Mouse (Mus musculus) left cerebral cortex, adult 8-10 months (tissue): ENCODE results near the gene Bmp4. TPM values are rescaled to one million over a fixed set of nuclear protein-coding genes. Genes with fewer than 3 reads are reported as not detected.

Source experiments
- DNase-seq, 2 experiments: peaks; one replicate each; pipeline ENCODE4 v3.0.0; 2022; ENCODE audit warnings: low spot score in 2 of 2
- total RNA-seq, 4 experiments: library from RNA; stranded (reverse); gene quantifications; 2 replicates each; pipeline ENCODE4 v1.2.4; 2022

Bmp4 gene
- 1 to 10 TPM; 2.9 to 7.5 (median 5.7) TPM for total RNA-seq

DNA sequence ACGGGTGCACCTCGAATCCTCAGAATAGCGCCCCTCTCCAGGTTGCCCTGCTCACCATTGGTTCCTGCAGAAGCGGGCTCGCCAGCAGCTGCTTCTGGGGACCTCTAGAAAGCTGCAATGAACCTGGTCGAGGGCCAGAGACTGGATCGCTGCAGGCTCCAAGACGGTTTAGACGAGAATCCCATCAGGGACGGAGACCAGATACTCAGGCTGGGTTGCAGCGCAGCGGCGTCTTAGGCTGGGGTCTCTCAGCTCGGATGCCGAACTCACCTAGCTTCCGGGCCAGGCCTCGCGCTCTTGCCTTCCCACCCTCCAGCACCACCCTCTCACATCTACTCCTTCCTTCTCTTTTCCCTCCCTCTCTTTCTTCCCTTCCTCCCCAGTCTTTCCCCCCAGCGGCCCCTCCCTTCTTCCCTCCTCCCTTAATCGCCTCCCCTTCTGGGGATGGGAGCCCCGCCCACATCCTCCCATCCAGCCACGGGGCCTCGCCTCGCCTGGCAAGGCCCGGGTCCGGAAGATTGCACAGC is at the start of gene Bmp4:
TSS of gene Bmp4 (minus strand) at position 421 of the 527 bp plus-strand sequence.
- no peak for DNase-seq

DNA sequence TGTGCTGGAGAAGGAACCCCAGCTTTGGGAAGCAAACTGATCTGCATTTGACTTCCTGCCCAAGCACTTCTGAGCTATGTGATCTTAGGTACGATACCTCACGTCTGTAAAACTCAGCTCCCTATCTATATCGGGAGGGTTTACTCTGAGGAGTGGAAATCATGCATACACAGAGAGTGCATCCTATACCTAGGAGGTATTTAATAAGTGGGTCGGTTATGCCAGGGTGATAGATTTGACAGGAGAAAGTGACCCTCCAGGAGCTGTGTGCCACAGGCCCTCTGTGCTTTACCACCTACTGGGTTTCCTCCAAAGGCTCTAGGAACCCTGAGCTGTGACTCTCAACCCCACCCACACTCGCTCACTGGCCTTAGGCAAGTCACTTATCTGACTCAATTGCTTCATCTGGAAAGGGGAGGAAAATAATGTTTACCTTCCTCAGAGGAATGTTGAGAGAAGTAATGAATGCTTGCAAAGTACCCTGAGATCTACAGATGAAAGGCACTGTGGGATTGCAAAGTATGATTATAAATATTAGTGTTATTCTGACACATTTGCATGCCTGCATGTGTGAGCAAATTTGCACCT is 49.1 kb upstream of the Bmp4 start:
- DNase-seq, result no peak

DNA sequence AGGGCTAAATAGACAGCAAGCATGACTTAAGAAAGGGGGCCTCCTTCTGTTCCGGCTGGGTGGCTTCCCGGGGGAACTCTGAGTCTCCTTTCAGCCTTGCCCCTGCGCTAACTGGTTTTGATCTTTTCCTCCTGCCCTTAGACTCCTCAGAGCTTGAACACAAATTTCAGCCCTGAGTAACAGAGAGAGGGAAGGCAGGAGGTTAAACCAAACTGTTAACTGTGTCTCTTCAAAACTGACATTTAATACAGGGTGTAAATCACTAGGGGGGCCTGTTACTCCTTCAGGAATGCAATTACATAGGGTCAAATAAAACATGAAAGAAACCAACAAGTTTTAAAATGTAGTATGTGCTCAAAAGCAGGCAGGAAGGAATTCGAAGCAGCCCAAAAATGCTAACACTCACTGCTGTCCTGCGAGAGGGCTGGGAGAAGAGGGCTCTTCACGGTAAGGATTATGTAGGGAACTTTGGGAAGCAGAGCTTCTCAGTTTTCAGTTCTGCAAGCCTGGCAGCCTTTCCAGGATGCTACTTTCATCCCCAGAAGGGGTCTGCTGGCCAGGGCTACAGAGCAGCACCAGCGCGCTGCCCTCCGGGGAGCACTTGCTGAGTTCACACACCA is 46.1 kb upstream of the Bmp4 start:
- DNase-seq, result no peak

DNA sequence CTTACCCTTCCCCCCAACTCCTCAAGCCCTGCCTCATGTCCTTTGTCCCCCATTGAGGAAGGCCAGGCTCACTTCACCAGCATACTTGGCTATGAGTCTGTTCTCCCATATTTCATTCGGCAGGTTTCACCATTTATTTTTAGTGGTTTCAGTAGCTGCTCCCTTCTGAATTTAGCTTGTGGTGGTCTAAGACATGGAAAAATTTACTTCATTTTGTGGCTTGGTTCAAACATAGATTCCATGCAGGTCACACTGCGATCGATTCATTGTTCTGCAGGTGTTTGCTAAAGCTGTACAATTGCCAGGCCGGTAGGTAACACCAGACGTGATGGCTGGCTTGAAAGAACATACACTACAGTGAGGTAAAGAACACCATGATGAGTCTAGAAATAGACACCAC is 39.8 kb upstream of the Bmp4 start:
- no peak for DNase-seq

DNA sequence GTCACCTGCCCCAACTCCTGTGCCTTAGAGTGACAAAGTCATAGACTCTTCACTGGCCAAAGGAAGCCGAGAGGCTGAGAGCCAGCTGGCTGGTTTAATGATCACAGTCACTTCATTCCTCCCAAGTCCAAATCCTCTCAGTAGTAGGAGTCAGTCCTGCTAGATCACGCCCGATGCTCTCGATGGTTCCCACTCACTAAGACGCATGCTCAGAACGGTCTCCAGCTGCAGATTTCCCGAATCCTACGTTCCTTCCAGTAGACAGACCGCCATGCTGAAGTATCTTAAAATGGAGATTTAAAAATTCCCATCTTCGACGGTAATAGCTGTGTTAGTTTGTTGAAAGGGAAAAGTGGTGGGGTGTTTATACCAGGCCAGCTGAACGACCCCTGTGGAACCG is 36.8 kb upstream of the Bmp4 start:
- DNase-seq, result no peak

DNA sequence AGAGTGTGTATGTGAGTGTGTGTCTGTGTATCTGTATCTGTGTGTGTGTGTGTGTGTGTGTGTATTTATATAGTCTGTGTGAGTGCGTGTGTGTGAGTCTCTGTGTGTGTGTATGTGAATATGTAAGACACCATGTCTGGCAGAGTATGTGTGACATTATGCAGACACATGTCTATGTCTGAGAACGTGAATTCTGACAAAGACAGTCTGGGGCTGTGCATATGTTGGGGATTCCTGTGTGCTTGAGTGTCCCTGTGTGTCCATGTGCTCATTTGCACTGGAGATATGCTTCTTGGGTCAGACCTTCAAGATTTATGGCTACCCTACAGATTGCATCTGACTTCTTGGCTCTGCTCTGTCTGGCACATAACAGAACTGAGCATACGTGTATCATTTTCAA is 31.4 kb upstream of the Bmp4 start:
- no peak for DNase-seq

DNA sequence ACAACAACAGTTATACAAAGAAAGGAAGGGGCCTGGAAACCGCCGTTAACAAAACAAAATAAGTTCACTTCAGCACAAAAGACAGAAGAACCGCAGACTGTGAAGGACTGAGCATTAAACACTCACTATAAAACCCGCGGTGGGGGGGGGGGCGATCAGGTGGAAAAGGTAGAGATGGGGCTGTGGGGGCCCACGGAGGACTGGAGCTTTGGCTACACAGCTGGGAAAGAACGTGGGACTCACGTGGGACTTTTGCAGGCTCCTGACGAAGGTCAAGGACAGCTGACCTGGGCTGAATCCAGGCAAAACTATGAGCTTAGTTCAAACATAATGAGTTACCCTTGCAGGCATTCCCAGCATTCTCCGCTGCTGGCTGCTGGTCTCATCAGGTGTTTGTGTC is 28.8 kb upstream of the Bmp4 start:
- no peak for DNase-seq

DNA sequence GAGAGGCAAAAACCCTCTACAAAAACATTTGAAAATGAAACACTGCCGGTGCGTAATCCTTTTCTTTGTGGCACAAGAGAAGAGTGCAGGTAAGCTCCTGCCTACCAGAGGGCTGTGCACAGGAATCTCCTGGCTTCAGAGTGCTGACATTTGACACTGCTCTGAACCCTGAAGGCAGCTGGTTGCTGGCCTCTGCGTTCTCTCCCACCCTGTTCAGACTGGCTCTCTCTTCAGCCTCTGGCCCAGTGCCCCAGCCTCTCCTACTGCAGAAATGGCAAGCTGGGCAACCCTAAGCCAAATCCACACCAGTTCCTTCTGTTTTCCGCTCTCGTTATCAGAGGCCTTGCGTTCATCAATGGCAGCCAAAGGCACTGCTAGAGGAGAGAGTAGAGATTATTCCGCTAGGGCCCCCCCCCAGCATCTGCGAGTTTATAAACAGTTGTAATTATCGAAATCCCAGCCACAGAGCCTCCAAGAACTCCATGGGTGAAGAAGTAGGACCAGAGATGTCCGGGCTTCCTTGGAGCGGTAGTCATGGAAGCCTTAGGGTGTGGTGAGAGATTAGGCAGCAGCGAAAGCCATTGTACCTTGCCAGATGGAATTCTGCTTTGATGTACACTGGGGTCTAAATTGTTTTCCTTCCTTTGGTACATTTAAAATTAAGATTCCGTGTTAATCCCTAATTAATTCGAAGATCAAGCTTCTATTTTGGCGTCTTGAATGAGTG is 28.1 kb upstream of the Bmp4 start:
- no peak for DNase-seq

DNA sequence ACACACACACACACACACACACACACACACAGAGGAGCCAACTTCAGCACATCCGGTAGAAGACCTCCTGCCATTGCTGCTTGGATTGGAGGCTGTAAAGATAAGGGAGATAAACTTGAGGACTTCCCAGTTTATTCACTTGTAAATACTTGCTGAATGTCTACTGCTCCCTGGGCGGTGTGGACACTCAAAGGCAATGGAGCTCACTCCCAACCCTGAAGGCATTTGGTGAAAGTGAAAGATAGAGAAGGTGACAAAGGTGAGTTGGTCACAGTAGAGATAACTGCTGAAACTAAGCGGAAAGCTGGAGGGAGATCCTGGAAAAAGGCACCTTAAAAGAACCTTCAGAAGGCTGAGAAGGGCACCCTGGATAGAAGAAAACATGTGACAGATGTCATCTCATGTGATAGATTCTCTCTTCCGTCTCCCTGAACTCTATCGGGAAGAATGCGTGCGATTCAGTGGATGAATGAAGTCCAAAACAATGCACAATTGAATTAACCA is 22.1 kb upstream of the Bmp4 start:
- no peak for DNase-seq

DNA sequence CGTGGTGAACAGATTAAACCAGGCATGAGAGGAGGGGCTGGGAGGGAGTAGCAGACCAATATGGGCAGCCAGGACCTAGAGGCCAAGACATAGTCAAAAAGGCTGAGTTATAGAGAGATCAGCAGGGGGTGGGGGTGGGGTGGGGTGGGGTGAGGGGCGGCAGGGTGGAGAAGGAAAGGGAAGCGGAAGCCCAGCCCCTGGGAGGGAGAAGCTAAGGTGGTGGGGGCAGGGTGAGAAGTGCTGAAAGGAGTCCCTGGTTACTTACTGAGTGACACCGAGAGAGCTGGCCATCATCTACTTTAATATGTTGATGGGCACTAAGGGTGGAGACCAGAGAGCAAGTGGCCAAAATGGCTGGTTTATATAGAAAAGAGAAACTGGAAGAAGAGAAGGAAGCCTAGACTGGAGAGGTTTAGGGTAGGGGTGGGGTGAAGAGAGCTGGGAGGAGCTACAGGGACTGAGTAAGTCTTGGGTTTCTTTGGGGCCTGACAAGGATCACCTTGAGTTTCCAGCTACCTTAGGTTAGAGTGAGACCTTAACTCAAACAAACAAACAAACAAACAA is 20.2 kb upstream of the Bmp4 start:
- DNase-seq, result no peak

DNA sequence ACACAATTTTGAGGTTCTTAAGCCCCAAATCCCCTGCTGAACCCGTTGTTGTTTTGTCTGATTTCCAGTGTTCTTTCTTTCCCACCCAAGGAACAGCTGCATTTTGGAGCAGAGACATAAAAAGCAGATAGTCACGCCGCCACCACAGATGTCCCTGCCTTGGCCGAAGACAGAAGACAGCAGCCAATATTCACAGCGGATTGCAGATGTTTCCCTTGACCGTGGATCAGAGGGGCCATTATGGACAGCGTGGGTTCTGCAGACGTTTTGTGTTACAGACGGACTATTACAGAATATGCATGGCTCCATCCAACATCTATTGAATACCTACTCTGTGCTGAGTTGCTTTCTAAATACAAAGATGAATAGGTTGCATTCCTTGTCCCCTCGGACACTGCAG is 18.5 kb upstream of the Bmp4 start:
- no peak for DNase-seq

DNA sequence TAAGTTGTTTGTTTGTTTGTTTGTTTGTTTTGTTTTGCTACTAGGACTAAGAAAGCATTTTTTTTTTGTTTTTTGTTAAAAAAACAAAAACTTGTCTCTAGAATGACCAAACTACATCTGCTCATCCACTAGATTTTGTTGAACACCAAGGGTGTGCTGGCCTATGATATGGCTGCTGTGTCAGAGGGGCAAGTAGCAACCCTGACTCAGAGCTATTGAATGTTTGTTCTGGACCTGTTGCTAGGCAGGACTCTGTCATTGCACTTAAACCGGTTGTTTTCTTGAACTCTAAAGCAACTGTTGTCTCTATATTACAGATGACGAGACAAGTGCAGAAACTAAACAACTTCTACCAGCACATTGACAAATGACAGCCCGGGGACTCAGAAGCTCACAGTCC is 17.9 kb upstream of the Bmp4 start:
- no peak for DNase-seq

DNA sequence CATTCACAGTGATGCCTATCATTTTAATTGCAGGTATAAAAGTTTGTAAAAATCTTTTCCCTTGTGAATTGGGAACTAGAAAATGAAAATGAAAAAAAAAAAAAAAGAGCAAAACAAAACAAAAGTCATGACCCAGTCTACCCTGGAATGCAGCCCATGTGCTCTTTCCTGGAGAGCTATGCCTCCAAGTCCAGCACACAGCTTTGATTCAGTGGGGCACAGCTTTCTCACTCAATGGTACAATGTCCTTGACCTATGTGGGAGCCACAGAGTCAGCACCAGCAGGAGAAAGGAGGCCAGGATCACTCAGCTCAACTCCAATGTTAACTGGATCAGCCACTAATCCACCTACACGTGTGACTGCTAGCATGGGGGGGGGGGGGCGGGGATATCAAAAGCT is 9.5 kb upstream of the Bmp4 start:
- DNase-seq, result no peak

DNA sequence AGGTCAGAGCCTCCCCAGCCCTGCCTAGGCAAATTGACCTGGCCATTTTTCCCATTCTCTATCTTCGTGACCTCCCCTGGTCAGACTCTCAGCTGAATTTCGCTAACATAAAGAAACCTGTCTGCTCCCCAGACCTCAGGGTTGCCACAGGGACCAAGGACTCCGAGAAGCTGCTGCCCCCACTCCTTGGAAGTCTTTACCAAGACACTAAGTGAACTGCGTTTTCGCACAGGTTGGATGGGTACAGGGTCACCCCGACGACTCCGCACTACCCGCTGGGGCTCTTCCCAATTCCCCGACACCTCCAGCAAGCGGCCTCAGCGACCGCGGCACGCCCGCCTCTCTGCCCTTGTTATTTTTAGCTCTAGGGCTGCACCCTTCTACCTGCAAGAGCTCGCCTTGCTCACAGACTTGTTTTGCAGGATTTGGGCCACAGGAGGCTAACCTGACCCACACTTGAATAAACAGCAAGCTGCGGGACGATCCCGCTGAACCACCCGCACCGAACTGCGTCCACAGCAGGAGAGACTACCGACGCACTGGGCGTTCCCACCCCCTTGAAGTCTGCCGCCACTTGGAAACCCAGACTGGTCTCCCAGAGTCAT is 7.7 kb upstream of the Bmp4 start:
- DNase-seq, result no peak

DNA sequence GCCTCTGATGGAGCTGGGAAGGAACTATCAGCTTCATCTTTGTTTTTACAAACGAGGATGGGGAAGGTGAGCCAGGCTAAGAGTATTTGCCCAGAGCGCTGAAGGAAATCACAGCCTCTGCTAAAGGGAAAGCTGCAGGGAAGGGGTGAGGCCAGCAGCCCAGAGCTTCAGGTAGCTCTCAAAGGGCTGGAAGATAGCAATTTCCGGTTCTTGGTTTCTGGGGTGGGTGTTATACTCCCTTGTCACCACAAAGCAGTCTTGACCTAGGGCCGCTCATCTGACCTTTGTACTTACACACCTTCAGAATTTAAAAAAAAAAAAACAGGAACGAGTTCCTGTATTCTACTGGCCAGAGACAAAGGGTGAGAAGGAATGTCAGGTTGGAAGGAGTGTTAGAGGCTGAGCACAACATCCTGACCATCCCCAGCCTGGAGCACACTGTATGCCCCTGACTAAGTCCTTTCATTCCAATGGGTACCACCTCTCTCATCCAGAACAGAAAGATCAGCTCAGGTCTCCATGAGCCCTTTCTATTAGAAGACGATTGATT is 1.2 kb upstream of the Bmp4 start:
- no peak for DNase-seq

DNA sequence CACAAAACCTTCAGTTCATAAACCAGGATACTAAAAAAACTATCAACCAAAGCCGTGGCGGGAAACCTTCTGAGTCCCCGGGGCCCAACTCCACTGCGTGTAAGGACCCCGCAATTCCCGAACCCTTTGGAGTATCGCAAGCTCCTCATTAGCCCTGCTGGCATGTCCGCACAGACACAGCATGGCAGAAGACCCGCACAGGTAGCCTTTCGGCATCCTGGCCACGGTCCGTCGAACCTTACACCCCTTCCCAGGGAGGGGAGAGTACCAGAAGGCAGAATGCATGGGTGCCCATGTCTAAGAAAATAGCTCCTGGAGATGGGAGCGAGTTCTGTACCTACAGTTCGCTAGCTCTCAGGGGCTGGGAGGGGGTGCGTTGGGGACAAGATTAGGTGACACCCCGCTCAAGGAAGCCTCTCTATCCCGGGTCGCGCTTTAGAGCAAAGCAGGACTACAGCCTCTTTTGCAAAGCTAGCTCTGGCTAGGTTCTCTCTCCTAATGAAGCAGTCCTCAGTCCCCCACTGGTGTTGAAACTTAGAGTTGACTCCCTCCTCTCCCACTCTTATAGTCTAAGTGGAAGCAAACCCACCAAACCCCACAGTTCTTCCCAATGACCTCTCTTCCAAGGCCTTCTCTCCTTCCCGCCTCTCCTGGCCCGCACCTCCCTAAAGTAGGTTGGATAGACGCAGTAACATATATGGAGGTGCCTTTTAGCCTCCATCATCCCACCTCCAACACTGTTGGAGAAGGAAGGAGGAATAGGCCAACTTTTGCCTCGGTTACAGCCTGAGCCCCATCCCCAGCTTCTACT is 826 bp downstream of the Bmp4 start:
- DNase-seq, result no peak

DNA sequence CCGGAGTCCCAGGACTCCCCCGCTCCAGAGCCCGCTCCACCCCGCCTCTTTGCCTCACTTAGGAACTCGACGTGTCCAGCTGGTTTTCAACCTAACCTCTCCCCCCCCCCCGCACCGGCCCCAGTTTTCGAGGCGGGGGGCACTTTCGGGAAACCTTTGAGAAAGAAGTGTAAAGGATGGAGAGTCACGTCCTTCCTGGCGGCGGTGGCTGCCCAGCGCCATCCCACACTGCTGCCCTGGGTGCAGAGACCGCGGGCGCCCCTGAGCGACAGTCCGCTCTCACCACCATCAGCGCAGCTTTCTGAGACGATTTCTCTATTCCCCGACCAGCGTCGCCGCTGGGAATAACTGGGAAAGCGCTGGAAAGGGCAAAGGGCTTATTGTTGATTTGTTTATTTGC is 1.8 kb downstream of the Bmp4 start:
- DNase-seq, result no peak

DNA sequence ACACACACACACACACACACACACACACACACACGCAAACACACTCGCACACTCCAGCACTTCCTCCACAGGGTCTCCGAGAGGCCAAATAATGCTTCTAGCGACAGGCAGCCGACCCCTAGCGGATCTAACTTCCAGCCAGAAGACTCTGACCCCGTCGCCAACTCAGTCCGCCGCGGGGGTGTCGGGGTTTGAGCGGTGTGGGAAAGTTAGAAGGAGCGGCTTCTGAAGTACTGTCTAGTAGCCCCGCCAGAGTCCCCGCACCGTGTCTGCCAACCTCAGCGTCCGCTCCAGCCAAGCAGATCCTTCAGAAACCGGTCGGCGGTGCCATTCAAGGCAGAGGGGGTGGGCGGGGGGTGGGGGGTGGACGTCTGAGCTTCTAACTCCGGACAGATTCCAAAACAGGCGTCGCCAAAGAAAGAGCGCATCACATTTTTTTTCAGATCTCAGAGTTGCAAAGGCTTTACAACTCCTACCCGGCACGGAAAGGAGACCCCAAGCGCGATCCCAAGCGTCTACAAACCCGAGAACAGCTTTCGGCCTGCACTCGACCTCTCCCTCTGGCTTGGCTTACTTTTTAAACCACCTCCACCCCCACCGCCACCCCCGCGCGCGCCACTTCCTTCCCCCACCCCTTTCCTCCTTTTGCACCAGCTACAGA is 2.5 kb downstream of the Bmp4 start:
- DNase-seq, result no peak

DNA sequence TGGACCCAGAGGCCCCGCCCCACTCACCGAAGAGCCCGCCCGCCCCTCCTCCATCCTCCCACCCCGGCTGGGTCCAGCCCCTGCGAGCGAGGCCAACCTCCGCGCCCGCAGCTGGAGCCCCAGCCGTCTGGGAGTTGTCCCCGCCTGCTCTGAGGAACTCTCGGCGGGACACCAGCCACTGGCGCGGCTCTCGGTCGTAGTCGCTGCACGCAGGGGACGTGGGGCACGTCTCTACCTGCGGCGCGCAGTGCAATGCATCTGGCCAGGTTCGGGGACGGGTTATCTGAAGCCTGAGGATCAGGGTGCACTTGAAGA is 3.2 kb downstream of the Bmp4 start:
- no peak for DNase-seq
